Mouse (Mus musculus): ENCODE measurements at regions not wholly inside any gene's neighbourhood (a gene's known extent, or its start where the extent isn't known, plus 50 kb on each side); places are given as distances from the start of the nearest gene placed in this dataset.

- DNase-seq (ENCODE audit: low spot score) = no peak
Observed at GRCm38 (mm10) chr3:147968271-147968670, 1022.1 kb downstream of the Adgrl2 start.

- no peak for DNase-seq (ENCODE audit: low spot score)
Observed at GRCm38 (mm10) chr3:147967866-147968265, 1022.5 kb downstream of the Adgrl2 start.

GRCm38 (mm10) chr3:147967261-147967660, 1023.1 kb downstream of the Adgrl2 start:
- DNase-seq (ENCODE audit: low spot score) = no peak

- no peak for DNase-seq (ENCODE audit: low spot score)
Observed at GRCm38 (mm10) chr3:147966827-147967226, 1023.5 kb downstream of the Adgrl2 start.

GRCm38 (mm10) chr3:147966379-147966778, 1024.0 kb downstream of the Adgrl2 start:
- no peak for DNase-seq (ENCODE audit: low spot score)

- no peak for DNase-seq (ENCODE audit: low spot score)
Observed at GRCm38 (mm10) chr3:147963698-147964476, 1026.5 kb downstream of the Adgrl2 start.

- no peak for DNase-seq (ENCODE audit: low spot score)
Observed at GRCm38 (mm10) chr3:147948041-147948592, 1042.2 kb downstream of the Adgrl2 start.

- DNase-seq (ENCODE audit: low spot score) = no peak
Observed at GRCm38 (mm10) chr3:147943314-147943713, 1047.0 kb downstream of the Adgrl2 start.

GRCm38 (mm10) chr3:147930811-147931251, 1059.5 kb downstream of the Adgrl2 start:
- DNase-seq (ENCODE audit: low spot score) = no peak

- DNase-seq (ENCODE audit: low spot score) = no peak
Observed at GRCm38 (mm10) chr3:147920181-147920580, 1068.0 kb downstream of the Ttll7 start.

- no peak for DNase-seq (ENCODE audit: low spot score)
Observed at GRCm38 (mm10) chr3:147919701-147920100, 1067.5 kb downstream of the Ttll7 start.

GRCm38 (mm10) chr3:147919146-147919545, 1067.0 kb downstream of the Ttll7 start:
- no peak for DNase-seq (ENCODE audit: low spot score)

- no peak for DNase-seq (ENCODE audit: low spot score)
Observed at GRCm38 (mm10) chr3:147896751-147897150, 1044.6 kb downstream of the Ttll7 start.

- no peak for DNase-seq (ENCODE audit: low spot score)
Observed at GRCm38 (mm10) chr3:147891682-147892081, 1039.5 kb downstream of the Ttll7 start.

- no peak for DNase-seq (ENCODE audit: low spot score)
Observed at GRCm38 (mm10) chr3:147886261-147886893, 1034.2 kb downstream of the Ttll7 start.

- DNase-seq (ENCODE audit: low spot score) = no peak
Observed at GRCm38 (mm10) chr3:147882936-147883645, 1030.9 kb downstream of the Ttll7 start.

GRCm38 (mm10) chr3:147878690-147879089, 1026.5 kb downstream of the Ttll7 start:
- no peak for DNase-seq (ENCODE audit: low spot score)

GRCm38 (mm10) chr3:147868281-147868680, 1016.1 kb downstream of the Ttll7 start:
- DNase-seq (ENCODE audit: low spot score) = no peak

GRCm38 (mm10) chr3:147853346-147853745, 1001.2 kb downstream of the Ttll7 start:
- DNase-seq (ENCODE audit: low spot score) = no peak

- DNase-seq (ENCODE audit: low spot score) = no peak
Observed at GRCm38 (mm10) chr3:147852830-147853229, 1000.7 kb downstream of the Ttll7 start.

GRCm38 (mm10) chr3:147841357-147841756, 989.2 kb downstream of the Ttll7 start:
- DNase-seq (ENCODE audit: low spot score) = no peak

GRCm38 (mm10) chr3:147838816-147839215, 986.6 kb downstream of the Ttll7 start:
- no peak for DNase-seq (ENCODE audit: low spot score)

GRCm38 (mm10) chr3:147835716-147836115, 983.5 kb downstream of the Ttll7 start:
- DNase-seq (ENCODE audit: low spot score) = no peak

Measured in layer of hippocampus, adult 11-12 months (tissue).